Mouse (Mus musculus) ES-Bruce4 (cell line): ENCODE results near the gene Derl3. TPM values are rescaled to one million over a fixed set of nuclear protein-coding genes. Genes with fewer than 3 reads are reported as not detected.

Source experiments
- H3K27ac ChIP-seq: 2 replicates; pipeline ENCODE4 v1.5.1; 2012; ENCODE audit warnings: low read length, inconsistent platforms; ENCODE audit not compliant: insufficient read depth
- H3K27me3 ChIP-seq: 2 replicates; pipeline ENCODE4 v1.6.1; 2012; ENCODE audit warnings: mild to moderate bottlenecking, low read length, inconsistent platforms; ENCODE audit not compliant: control insufficient read depth, poor library complexity, insufficient read depth, severe bottlenecking
- H3K36me3 ChIP-seq: 2 replicates; pipeline ENCODE4 v1.6.1; 2012; ENCODE audit warnings: inconsistent platforms, mild to moderate bottlenecking, low read length, moderate library complexity; ENCODE audit not compliant: control insufficient read depth, poor library complexity, insufficient read depth, severe bottlenecking
- H3K4me1 ChIP-seq: one replicate; pipeline ENCODE4 v1.8.1; 2011; ENCODE audit warnings: low read length; ENCODE audit not compliant: control insufficient read depth, insufficient read depth
- H3K4me3 ChIP-seq: 2 replicates; pipeline ENCODE4 v1.5.1; 2011; ENCODE audit warnings: low read depth, mild to moderate bottlenecking, low read length
- H3K9ac ChIP-seq: 2 replicates; pipeline ENCODE4 v1.6.1; 2012; ENCODE audit warnings: low read depth, mild to moderate bottlenecking, inconsistent platforms; ENCODE audit not compliant: poor library complexity, severe bottlenecking
- H3K9me3 ChIP-seq: replicated peaks from 2 replicates; pipeline ENCODE4 v1.6.1; 2012; ENCODE audit warnings: mild to moderate bottlenecking, low read length, inconsistent platforms; ENCODE audit not compliant: control insufficient read depth, poor library complexity, insufficient read depth, severe bottlenecking
- CTCF ChIP-seq: IDR thresholded peaks from one replicate; pipeline ENCODE4 v1.8.1; 2011; ENCODE audit warnings: low read depth, low read length
- EP300 ChIP-seq: IDR thresholded peaks from 2 replicates; pipeline ENCODE4 v1.6.1; 2011; ENCODE audit warnings: low read depth, low read length; ENCODE audit not compliant: insufficient read depth
- POLR2A ChIP-seq: IDR thresholded peaks from one replicate; pipeline ENCODE4 v1.8.1; 2011; ENCODE audit warnings: low read length; ENCODE audit not compliant: insufficient read depth
- polyA plus RNA-seq: library from polyadenylated mRNA; stranded (reverse); fragments of >200 nt; gene quantifications from 2 replicates; pipeline ENCODE4 v1.2.4, GENCODE M21; 2011; ENCODE audit warnings: low read depth; ENCODE audit not compliant: missing spikeins, insufficient read depth, insufficient read length

Derl3 gene
- polyA plus RNA-seq, 1 experiment = 13.8 TPM

- TF ChIP-seq CTCF = no peak
- no peak for TF ChIP-seq POLR2A
- no peak for TF ChIP-seq EP300
- Histone ChIP-seq H3K27ac (no peak overlapping the region), H3K36me3 (peaks cover 28% of the 10 kb centered on the region), H3K4me1 (no peaks in the 10 kb centered on the region), H3K27me3 (no peaks in the 10 kb centered on the region), H3K9me3 (no peaks in the 10 kb centered on the region), H3K9ac (no peak overlapping the region), H3K4me3 (no peak overlapping the region)
Observed at GRCm38 (mm10) chr10:75898846-75899245, 5.6 kb downstream of the Derl3 start.

- Histone ChIP-seq H3K4me3 (no peak overlapping the region), H3K9me3 (no peaks in the 10 kb centered on the region), H3K27me3 (no peaks in the 10 kb centered on the region), H3K36me3 (peaks cover 33% of the 10 kb centered on the region), H3K27ac (no peak overlapping the region), H3K4me1 (no peaks in the 10 kb centered on the region), H3K9ac (no peak overlapping the region)
- TF ChIP-seq EP300 (no peak), POLR2A (no peak), CTCF (no peak)
Observed at GRCm38 (mm10) chr10:75904391-75904790, 11.2 kb downstream of the Derl3 start.

GRCm38 (mm10) chr10:75906882-75907281 is 13.7 kb downstream of the Derl3 start:
- Histone ChIP-seq H3K27ac (no peak overlapping the region), H3K4me3 (no peak overlapping the region), H3K36me3 (peaks cover 42% of the 10 kb centered on the region), H3K4me1 (no peaks in the 10 kb centered on the region), H3K9ac (no peak overlapping the region), H3K27me3 (no peaks in the 10 kb centered on the region), H3K9me3 (no peaks in the 10 kb centered on the region)
- TF ChIP-seq EP300 = no peak
- no peak for TF ChIP-seq POLR2A
- no peak for TF ChIP-seq CTCF

GRCm38 (mm10) chr10:75910698-75911097 is 17.5 kb downstream of the Derl3 start:
- H3K27me3 ChIP-seq = no peaks in the 10 kb centered on the region
- H3K9ac ChIP-seq = no peak overlapping the region
- H3K36me3 ChIP-seq = peaks cover 20% of the 10 kb centered on the region
- H3K27ac ChIP-seq = no peak overlapping the region
- no peak overlapping the region for H3K4me3 ChIP-seq
- H3K9me3 ChIP-seq = no peaks in the 10 kb centered on the region
- TF ChIP-seq CTCF = no peak
- no peak for TF ChIP-seq EP300
- TF ChIP-seq POLR2A = no peak
- no peaks in the 10 kb centered on the region for H3K4me1 ChIP-seq

GRCm38 (mm10) chr10:75913013-75913589 is 19.9 kb downstream of the Derl3 start:
- H3K27ac ChIP-seq = no peak overlapping the region
- H3K9ac ChIP-seq = no peak overlapping the region
- no peaks in the 10 kb centered on the region for H3K27me3 ChIP-seq
- peaks cover 2% of the 10 kb centered on the region for H3K4me1 ChIP-seq
- no peak overlapping the region for H3K4me3 ChIP-seq
- TF ChIP-seq EP300 (no peak), POLR2A (no peak), CTCF (no peak)
- peaks cover 19% of the 10 kb centered on the region for H3K36me3 ChIP-seq
- H3K9me3 ChIP-seq = no peaks in the 10 kb centered on the region

GRCm38 (mm10) chr10:75915557-75915956 is 22.3 kb downstream of the Derl3 start:
- TF ChIP-seq POLR2A (no peak), EP300 (no peak), CTCF (no peak)
- peaks cover 14% of the 10 kb centered on the region for H3K36me3 ChIP-seq
- no peaks in the 10 kb centered on the region for H3K9me3 ChIP-seq
- H3K4me1 ChIP-seq = peaks cover 2% of the 10 kb centered on the region
- H3K27ac ChIP-seq = no peak overlapping the region
- H3K27me3 ChIP-seq = no peaks in the 10 kb centered on the region
- no peak overlapping the region for H3K9ac ChIP-seq
- no peak overlapping the region for H3K4me3 ChIP-seq
